Mouse (Mus musculus) forebrain, embryonic 11.5 days (tissue): Measurements from ENCODE around the gene Nedd9. TPM values are rescaled to one million over a fixed set of nuclear protein-coding genes. Genes with fewer than 3 reads are reported as not detected.
A peak's percentile ranks its signal among the peaks of the same experiment; 100 is the strongest.

ENCODE experiments used
- ATAC-seq: fragments of 200-750 bp; cut with Nextera tagmentation; replicated peaks from 2 replicates; pipeline ENCODE4 v1.8.0; 2017; ENCODE audit warnings: moderate TSS enrichment; ENCODE audit not compliant: low FRiP score
- DNase-seq: peaks from one replicate; pipeline ENCODE4 v3.0.0-alpha.2; 2017; ENCODE audit warnings: low spot score
- H3K27ac ChIP-seq: fragments of 300-500 bp; sonication (generic); 2 replicates; pipeline ENCODE4 v1.5.1; 2014; ENCODE audit warnings: low read depth, low read length
- H3K27me3 ChIP-seq: fragments of 300-500 bp; sonication (generic); 2 replicates; pipeline ENCODE4 v1.6.1; 2014; ENCODE audit warnings: mild to moderate bottlenecking, low read length, mixed read lengths; ENCODE audit not compliant: control insufficient read depth, insufficient read depth
- H3K36me3 ChIP-seq: fragments of 300-500 bp; sonication (generic); 2 replicates; pipeline ENCODE4 v1.6.1; 2014; ENCODE audit warnings: mild to moderate bottlenecking, low read length, moderate library complexity, mixed read lengths; ENCODE audit not compliant: control insufficient read depth, insufficient read depth
- H3K4me1 ChIP-seq: fragments of 300-500 bp; sonication (generic); replicated peaks from 2 replicates; pipeline ENCODE4 v1.6.1; 2014; ENCODE audit warnings: low read length, mixed read lengths; ENCODE audit not compliant: control insufficient read depth, insufficient read depth
- H3K4me2 ChIP-seq: fragments of 300-500 bp; sonication (generic); 2 replicates; pipeline ENCODE4 v1.6.1; 2014; ENCODE audit warnings: low read depth, mild to moderate bottlenecking, low read length, moderate library complexity, mixed read lengths; ENCODE audit not compliant: severe bottlenecking
- H3K4me3 ChIP-seq: fragments of 300-500 bp; sonication (generic); 2 replicates; pipeline ENCODE4 v1.5.1; 2014; ENCODE audit warnings: low read depth, low read length
- H3K9ac ChIP-seq: fragments of 300-500 bp; sonication (generic); 2 replicates; pipeline ENCODE4 v1.6.1; 2014; ENCODE audit warnings: low read length
- H3K9me3 ChIP-seq: fragments of 300-500 bp; sonication (generic); 2 replicates; pipeline ENCODE4 v1.6.1; 2016; ENCODE audit warnings: low read length, mixed read lengths; ENCODE audit not compliant: control insufficient read depth
- WGBS: fragments of 180-500 bp; shearing (Covaris S2); extraction: QIAGEN DNeasy Blood & Tissue Kit; methylation state at CpG from one replicate; pipeline ENCODE4 v1.1.7; 2014; 5-methylcytosine and 5-hydroxymethylcytosine counted together
- polyA plus RNA-seq: library from polyadenylated mRNA; unstranded; fragments of >200 nt; fragmentation: Nextera tagmentation; extraction: Ambion mirVana; gene quantifications from 2 replicates; pipeline ENCODE4 v1.2.1, GENCODE M21; 2014

Nedd9 gene
- polyA plus RNA-seq, 1 experiment from 2014 or later: 27.0 TPM

DNA sequence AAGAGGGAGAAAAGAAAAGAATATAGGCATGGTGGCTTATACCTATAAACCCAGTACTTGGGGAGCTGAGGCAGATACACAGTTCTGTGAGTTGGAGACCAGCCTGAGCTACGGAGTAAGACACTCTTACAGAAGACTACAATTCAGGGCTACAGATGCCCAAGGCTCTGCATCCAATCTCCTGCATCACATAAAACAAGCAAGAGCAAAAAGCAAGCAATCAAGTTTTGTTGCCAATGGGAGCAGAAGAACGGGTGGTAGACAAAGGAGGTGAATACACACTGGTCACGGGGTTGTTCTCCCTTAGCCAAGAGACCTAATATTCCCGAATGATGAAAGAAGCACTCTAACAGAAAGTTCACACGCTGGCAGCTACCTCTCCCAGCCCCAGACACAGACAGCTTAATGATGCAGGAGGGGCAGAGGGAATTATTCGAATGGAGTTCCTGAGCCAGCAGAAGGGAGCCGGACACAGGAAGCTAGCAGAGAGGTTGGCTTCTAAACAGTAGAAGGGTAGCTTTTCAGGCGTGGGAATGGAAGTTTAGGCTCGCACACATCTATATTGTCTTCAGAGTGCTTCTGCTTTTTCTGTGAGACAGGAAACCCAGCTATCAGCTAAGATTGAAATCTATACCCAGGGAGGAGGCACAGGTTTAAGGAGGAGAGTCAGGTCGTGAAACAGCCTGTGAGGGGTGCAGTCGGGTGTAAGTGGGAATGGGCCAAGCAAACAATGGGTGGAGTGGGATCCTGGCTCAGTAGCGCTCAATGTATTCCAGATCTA, 15.2 kb upstream of the Nedd9 start:
- 76% methylated on average over 12 of the region's 12 CpGs for WGBS
- no peaks in the 10 kb centered on the region for H3K27me3 ChIP-seq
- 0 out of 2 replicates have a peak, but pooled peaks cover 2% of the 10 kb centered on the region for H3K4me1 ChIP-seq
- DNase-seq: no peak
- H3K9ac ChIP-seq: no peak overlapping the region
- no peaks in the 10 kb centered on the region for H3K9me3 ChIP-seq
- H3K36me3 ChIP-seq: no peaks in the 10 kb centered on the region
- H3K27ac ChIP-seq: no peak overlapping the region
- H3K4me2 ChIP-seq: no peak overlapping the region
- no peak for ATAC-seq
- no peak overlapping the region for H3K4me3 ChIP-seq

DNA sequence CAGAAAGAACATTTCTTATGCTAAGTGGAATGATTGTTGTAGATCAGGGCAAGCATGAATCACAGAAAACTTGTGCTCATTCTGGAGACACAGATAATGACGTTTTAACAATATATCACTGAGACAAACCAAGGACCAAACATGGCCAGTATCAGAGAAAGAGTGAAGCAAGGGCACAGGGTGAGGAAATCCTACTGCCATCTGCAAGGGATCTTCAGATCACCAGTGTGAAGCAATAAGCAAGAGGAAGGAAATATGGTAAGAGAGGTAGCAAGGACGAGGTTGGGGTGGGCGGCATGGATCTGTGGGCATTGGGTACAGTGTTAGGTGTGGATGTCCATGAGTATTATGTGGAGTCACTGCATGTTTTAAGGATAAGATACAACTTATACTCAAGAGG, 13.6 kb upstream of the Nedd9 start:
- DNase-seq (no peak), ATAC-seq (no peak)
- Histone ChIP-seq H3K9me3 (no peaks in the 10 kb centered on the region), H3K4me2 (no peak overlapping the region), H3K4me1 (0 out of 2 replicates have a peak, but pooled peaks cover under 1% of the 10 kb centered on the region), H3K9ac (no peak overlapping the region), H3K36me3 (no peaks in the 10 kb centered on the region), H3K27me3 (no peaks in the 10 kb centered on the region), H3K4me3 (no peak overlapping the region), H3K27ac (no peak overlapping the region)
- whole genome bisulfite sequencing: 91% methylated on average over 3 of the region's 3 CpGs

GRCm38 (mm10) chr13:41498611-41499121, 11.5 kb upstream of the Nedd9 start:
- no peak overlapping the region for H3K4me2 ChIP-seq
- H3K4me1 ChIP-seq: no peaks in the 10 kb centered on the region
- no peak overlapping the region for H3K9ac ChIP-seq
- H3K9me3 ChIP-seq: no peaks in the 10 kb centered on the region
- H3K4me3 ChIP-seq: no peak overlapping the region
- 65% methylated on average over 2 of the region's 2 CpGs for WGBS
- H3K36me3 ChIP-seq: no peaks in the 10 kb centered on the region
- no peaks in the 10 kb centered on the region for H3K27me3 ChIP-seq
- ATAC-seq (peak; percentile 51), DNase-seq (no peak)
- no peak overlapping the region for H3K27ac ChIP-seq

- Histone ChIP-seq H3K4me2 (no peak overlapping the region), H3K36me3 (no peaks in the 10 kb centered on the region), H3K27ac (no peak overlapping the region), H3K9me3 (no peaks in the 10 kb centered on the region), H3K27me3 (no peaks in the 10 kb centered on the region), H3K9ac (no peak overlapping the region), H3K4me3 (no peak overlapping the region), H3K4me1 (no peaks in the 10 kb centered on the region)
- DNase-seq (no peak), ATAC-seq (no peak)
- WGBS: 90% methylated on average over 2 of the region's 2 CpGs
These were observed 7.5 kb upstream of the Nedd9 start for GRCm38 (mm10) chr13:41494681-41495080.

DNA sequence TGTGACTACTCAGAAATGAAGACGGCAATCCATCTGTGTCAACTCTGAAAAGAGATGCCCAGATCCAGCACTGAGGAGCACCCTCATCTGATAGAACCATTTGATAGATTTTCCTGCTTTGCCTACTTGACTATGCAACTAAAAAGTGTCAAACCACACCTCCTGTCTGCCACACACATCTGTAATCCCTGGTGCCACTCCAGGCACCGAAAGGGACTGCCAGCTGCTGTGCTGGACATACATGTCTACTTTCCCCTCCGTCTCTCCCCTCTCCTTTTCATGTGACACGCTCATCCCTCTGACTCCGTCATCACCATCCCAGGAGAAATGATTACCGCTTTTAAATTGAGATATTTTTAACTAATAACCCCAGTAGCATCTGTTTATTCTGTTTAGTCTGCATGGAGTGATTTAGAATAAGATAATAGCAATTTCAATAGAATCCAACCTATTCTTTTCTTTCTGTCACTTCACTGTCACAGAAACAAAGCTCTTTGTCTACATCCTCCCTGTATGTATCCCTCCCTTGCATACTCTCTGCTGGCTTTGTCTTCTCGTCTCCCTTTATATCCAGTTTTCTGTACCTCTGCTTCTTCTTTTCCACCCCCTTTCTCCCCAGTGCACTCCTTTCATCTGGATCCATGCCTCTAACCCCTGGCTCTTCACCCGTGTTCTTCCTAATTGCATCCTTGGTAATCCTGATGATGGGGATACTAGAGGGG, 5.0 kb upstream of the Nedd9 start:
- DNase-seq (no peak), ATAC-seq (no peak)
- H3K9ac ChIP-seq: no peak overlapping the region
- H3K27me3 ChIP-seq: no peaks in the 10 kb centered on the region
- H3K4me1 ChIP-seq: no peaks in the 10 kb centered on the region
- H3K9me3 ChIP-seq: no peaks in the 10 kb centered on the region
- H3K4me2 ChIP-seq: no peak overlapping the region
- H3K36me3 ChIP-seq: no peaks in the 10 kb centered on the region
- H3K27ac ChIP-seq: no peak overlapping the region
- H3K4me3 ChIP-seq: no peak overlapping the region
- WGBS: 77% methylated on average over 8 of the region's 8 CpGs

DNA sequence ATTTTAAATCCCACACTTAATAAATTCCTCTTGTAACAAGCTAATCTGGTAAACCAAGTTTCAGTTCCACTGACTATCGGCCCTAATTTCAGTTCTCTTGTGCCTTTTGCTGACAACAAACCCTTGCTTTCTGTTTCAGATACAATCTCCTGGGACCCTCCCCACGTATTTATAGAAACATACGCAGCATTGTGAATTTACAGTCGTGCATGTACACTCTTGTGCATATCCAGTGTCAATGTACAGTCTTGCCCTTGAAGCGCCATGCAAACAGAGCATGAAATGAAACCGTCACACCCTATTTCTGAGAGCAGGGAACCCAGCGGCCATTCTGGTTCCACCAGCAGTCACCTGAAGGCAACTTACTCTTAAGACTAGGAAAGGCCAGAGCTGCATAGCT, 4.4 kb upstream of the Nedd9 start:
- H3K9me3 ChIP-seq: no peaks in the 10 kb centered on the region
- no peaks in the 10 kb centered on the region for H3K27me3 ChIP-seq
- H3K36me3 ChIP-seq: no peaks in the 10 kb centered on the region
- no peak overlapping the region for H3K9ac ChIP-seq
- WGBS: 89% methylated on average over 7 of the region's 7 CpGs
- no peak overlapping the region for H3K4me2 ChIP-seq
- H3K4me1 ChIP-seq: no peaks in the 10 kb centered on the region
- no peak overlapping the region for H3K27ac ChIP-seq
- H3K4me3 ChIP-seq: no peak overlapping the region
- ATAC-seq: no peak
- no peak for DNase-seq

DNA sequence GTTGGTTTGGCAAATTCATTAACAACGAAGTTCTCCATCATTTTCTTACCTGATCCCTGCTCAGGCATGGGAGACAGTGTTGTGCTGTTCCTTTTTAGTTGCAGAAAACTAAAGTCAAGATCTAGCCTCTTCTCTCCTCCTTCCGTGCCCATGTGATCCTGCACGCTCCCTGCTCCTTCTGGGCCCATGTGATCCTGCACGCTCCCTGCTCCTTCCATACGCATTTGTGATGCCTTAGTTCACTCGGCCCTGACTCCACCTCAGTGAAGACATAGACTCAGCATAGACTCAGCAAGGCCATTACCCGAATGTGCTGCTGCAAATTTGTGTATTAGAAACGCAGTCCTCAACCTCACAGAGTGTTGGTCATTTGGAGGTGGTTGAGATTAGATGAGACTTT, 3.1 kb upstream of the Nedd9 start:
- Histone ChIP-seq H3K9me3 (no peaks in the 10 kb centered on the region), H3K36me3 (no peaks in the 10 kb centered on the region), H3K4me3 (no peak overlapping the region), H3K27ac (no peak overlapping the region), H3K4me1 (no peaks in the 10 kb centered on the region), H3K4me2 (no peak overlapping the region), H3K9ac (no peak overlapping the region), H3K27me3 (no peaks in the 10 kb centered on the region)
- ATAC-seq (no peak), DNase-seq (no peak)
- 93% methylated on average over 8 of the region's 8 CpGs for WGBS

GRCm38 (mm10) chr13:41489705-41490275, 2.6 kb upstream of the Nedd9 start:
- no peak for ATAC-seq
- no peak overlapping the region for H3K4me3 ChIP-seq
- no peaks in the 10 kb centered on the region for H3K27me3 ChIP-seq
- H3K9me3 ChIP-seq: no peaks in the 10 kb centered on the region
- H3K4me2 ChIP-seq: no peak overlapping the region
- H3K27ac ChIP-seq: no peak overlapping the region
- DNase-seq: no peak
- no peaks in the 10 kb centered on the region for H3K36me3 ChIP-seq
- H3K4me1 ChIP-seq: no peaks in the 10 kb centered on the region
- H3K9ac ChIP-seq: no peak overlapping the region
- WGBS: 78% methylated on average over 9 of the region's 9 CpGs
